In the genomic region with DNA sequence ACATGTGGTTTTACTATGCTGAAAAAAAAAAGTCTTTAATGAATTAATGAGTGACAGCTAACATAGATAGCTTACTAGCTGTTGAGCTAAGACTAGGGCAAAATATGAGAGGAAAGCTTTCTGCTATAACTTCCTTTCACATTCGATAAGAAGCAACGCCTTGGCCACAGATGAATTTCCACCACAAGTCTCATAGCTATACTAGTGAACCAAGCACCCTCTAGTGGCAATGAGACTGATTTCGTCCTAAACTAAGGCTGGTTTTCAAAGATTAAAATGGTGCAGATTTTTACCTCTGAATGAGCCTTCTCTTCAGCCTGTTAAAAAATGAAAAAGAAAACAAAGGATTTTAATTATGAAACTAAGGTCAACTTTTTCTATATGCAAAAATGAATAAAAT, we compare ENCODE assay signal across 9 mouse cellular contexts.
DNase-seq lines count a peak whose midpoint lies in the region; ATAC-seq and TF ChIP-seq lines count a peak whose summit lies in the region.
"Had no signal": no experiment of that assay in that cellular context is flagged by ENCODE, and none has a peak within 500 bp of the region (broad histone marks: within the 10 kb centered on the region; RNA-seq: fewer than 3 reads in every experiment).

No protein-coding gene starts in this region.

- TF ChIP-seq POLR2A in lung, adult 2 months (IDR thresholded peaks at IDR 0.05; ENCODE audit: borderline replicate concordance, extremely low read depth, low read depth, low read length), result no peak

- no peak overlapping the region for H3K4me3 ChIP-seq in left cerebral cortex, adult 2 months
- no peak overlapping the region for H3K4me3 ChIP-seq in lung, adult 2 months (replicated peaks; ENCODE audit: extremely low read depth, low read depth, low read length)
- H3K4me3 ChIP-seq: limb, embryonic 12.5 days had no signal

- 24% methylated on average over 3 of the region's 3 CpGs for WGBS in lung, adult 2 months

- TF ChIP-seq CTCF in left cerebral cortex, adult 2 months (IDR thresholded peaks at IDR 0.05), result peak; percentile 69
- TF ChIP-seq CTCF in lung, adult 2 months (IDR thresholded peaks at IDR 0.05; ENCODE audit: insufficient read depth, low read length), result no peak

- no peaks in the 10 kb centered on the region for H3K4me1 ChIP-seq in lung, adult 2 months (ENCODE audit: control insufficient read depth, insufficient read depth, low read length)
- H3K4me1 ChIP-seq: limb, embryonic 12.5 days had no signal

- no peak overlapping the region for H3K27ac ChIP-seq in left cerebral cortex, adult 2 months
- H3K27ac ChIP-seq: limb, embryonic 12.5 days had no signal

- intact Hi-C loops in left cerebral cortex, adult 2 months (cut with DNase I), result no loop called here
- intact Hi-C loops in left cerebral cortex, postnatal 4 days (cut with DNase I), result no loop called here

- peak; percentile 12 for DNase-seq in adrenal gland, postnatal 10 days
- no peak for DNase-seq in adrenal gland, postnatal 4 days (ENCODE audit: low spot score in 2 of 2)
- no peak for DNase-seq in left cerebral cortex, adult 2 months (ENCODE audit: extremely low spot score in 1 of 2, low spot score in 2 of 2)
- DNase-seq in left cerebral cortex, postnatal 4 days, result no peak
- DNase-seq in cerebellum, adult 18-20 months, result peak; percentile 44 to 56
- DNase-seq in Muller cell, postnatal 12 days (ENCODE audit: inconsistent ontology term), result no peak
- no peak for DNase-seq in lung, adult 2 months

- peak; percentile 83 for ATAC-seq in megakaryocyte progenitor cell, adult 5-6 weeks (replicated peaks; ENCODE audit: poor library complexity)

Comparison
In these comparisons a context has a peak if more than half of its experiments do, and no peak if none do; other contexts are left out.
1. DNase-seq: peak in adrenal gland, postnatal 10 days (single experiment) and cerebellum, adult 18-20 months (2 of 2); none in adrenal gland, postnatal 4 days (0 of 2), left cerebral cortex, adult 2 months (0 of 2), left cerebral cortex, postnatal 4 days (single experiment), Muller cell, postnatal 12 days (single experiment) and lung, adult 2 months (single experiment).